Mouse (Mus musculus) C2C12 (cell line): ENCODE data around the gene Sema7a.

Source experiments
- CEBPB ChIP-seq: IDR thresholded peaks from one replicate; pipeline ENCODE4 v1.6.1; 2011; ENCODE audit warnings: low read depth, mild to moderate bottlenecking, control low read depth, moderate library complexity
- CTCF ChIP-seq: IDR thresholded peaks from one replicate; pipeline ENCODE4 v1.5.1; 2011; ENCODE audit not compliant: control insufficient read depth, insufficient read depth, insufficient read length
- MAX ChIP-seq: IDR thresholded peaks from one replicate; pipeline ENCODE4 v1.6.1; 2011; ENCODE audit warnings: mild to moderate bottlenecking, control low read depth
- MYOD1 ChIP-seq: IDR thresholded peaks from one replicate; pipeline ENCODE4 v1.6.1; 2011; ENCODE audit warnings: low read depth; ENCODE audit not compliant: control insufficient read depth, insufficient read length
- MYOG ChIP-seq: IDR thresholded peaks from one replicate; pipeline ENCODE4 v1.6.1; 2011; ENCODE audit not compliant: control insufficient read depth, insufficient read length; ENCODE audit errors: extremely low read depth
- USF1 ChIP-seq: IDR thresholded peaks from one replicate; pipeline ENCODE4 v1.6.1; 2011; ENCODE audit warnings: low read depth, mild to moderate bottlenecking, control low read depth, moderate library complexity

DNA sequence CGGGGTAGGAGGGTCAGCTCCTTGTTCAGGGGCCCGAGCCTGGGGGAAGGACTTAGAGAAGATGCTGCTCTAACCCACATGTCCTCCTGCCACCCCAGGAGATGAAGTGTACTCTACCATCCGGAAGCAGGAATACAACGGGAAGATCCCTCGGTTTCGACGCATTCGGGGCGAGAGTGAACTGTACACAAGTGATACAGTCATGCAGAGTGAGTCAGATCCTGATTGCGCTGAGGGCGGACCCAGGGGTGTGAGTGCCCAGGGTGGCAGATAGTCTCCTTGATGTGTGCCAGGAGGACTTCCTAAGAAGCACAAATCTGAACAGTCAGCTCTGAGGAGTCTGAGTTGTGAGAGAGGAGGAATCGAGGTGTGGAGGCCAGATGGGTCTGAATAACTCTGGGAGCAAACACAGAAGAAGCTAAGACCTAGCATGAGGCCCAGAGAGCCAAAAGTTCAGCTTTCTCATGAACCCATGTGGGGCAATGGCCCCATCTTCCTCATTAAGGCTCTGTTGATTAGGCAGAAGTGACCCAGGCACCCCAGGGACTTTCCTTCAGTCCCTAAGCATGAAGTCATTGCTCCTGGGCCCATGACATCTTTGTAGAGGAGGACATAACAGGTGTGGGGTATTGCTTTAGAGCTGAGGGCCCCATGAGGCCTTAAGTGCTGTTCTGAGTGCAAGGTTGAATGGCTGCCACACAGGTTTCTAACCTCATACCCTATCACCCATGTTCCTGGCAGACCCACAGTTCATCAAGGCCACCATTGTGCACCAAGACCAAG lies 15.2 kb downstream of the Sema7a start:
- TF ChIP-seq MAX (peak; percentile 38), CTCF (no peak), MYOD1 (peak; percentile 17), MYOG (no peak), USF1 (no peak), CEBPB (no peak)
